Mouse (Mus musculus): ENCODE results near the gene Usp13.

The Usp13 gene

DNA sequence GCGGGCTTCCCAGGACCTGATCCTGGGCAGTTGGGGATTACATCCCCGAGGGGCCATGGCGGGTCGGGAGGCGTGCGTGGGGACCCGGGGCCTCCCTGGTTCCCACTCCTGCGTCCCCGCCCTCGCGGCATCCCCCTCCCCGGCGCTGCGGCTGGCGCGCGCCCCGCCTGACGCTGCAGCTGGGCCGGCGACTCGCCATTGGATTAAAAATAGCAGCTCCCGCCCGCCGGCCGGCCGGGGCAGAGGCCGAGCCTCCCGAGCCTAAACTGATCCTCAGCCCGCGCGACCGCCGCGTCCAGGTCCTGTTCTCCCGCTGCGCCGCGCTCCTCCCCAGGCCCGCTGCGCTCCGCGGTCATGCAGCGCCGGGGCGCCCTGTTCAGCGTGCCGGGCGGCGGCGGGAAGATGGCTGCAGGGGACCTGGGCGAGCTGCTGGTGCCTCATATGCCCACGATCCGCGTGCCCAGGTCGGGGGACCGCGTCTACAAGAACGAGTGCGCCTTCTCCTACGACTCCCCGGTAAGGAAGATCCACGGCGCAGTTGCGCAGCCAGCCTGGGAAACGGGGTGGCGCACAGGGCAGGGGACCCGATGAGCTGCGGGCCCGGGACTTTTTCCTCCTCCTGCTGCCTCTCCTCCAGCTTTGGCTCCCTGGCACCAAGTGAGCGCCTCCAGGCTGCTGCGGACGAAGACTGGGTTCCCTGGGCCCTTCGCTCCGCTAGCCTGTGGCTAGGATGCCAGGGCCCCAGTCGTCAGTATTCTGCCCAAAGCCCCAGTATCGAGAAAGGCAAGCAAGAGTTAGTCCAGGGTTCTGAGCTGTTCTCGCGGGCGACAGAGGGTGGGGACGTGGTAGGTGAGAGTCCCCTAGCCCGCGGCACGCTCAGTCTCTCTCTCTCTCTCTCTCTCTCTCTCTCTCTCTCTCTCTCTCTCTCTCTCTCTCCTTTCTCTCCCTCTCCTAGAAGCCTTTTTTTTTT, at the start of gene Usp13:
TSS of gene Usp13 (plus strand) at position 190 of the 970 bp plus-strand sequence.
- DNase-seq (ENCODE audit: low read depth), result no peak

DNA sequence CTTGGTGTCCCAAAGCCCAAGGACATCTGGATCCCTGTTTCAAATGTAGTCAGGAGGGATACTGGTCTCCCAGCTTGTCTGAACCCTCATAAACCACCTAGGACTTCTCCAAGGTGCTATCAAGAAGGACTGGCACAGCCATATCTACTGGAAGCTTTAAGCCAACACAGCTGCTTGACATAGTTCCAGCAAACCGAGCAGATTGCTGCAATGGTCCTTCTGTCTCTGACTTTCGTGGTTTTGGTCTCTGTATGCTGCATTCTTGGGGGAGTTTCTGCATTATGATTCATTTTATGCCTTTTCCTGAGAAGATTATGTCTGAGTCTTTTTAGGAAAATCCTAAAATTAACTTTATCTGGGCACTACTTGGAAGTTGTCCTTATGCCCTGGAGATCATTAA, 46.6 kb upstream of the Usp13 start:
- no peak for DNase-seq (ENCODE audit: low read depth)

DNA sequence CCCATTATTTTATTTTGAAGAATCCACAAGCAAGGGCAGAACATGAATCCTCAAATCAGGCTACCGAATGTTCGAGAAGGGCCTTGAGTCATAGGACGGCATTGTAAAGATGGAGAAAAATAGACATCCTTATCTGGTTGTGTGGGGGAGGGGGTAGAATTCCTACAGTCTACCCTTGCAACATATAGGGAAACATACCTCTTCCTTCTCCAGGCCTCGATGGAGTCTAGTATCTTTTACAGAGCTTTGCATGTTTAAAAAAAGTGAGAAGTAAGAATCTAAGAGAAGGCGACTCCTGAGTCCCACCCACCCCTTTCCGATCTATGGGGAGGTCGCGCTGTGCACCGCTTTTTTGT, 367 bp upstream of the Usp13 start:
- DNase-seq (ENCODE audit: low read depth), result no peak

DNA sequence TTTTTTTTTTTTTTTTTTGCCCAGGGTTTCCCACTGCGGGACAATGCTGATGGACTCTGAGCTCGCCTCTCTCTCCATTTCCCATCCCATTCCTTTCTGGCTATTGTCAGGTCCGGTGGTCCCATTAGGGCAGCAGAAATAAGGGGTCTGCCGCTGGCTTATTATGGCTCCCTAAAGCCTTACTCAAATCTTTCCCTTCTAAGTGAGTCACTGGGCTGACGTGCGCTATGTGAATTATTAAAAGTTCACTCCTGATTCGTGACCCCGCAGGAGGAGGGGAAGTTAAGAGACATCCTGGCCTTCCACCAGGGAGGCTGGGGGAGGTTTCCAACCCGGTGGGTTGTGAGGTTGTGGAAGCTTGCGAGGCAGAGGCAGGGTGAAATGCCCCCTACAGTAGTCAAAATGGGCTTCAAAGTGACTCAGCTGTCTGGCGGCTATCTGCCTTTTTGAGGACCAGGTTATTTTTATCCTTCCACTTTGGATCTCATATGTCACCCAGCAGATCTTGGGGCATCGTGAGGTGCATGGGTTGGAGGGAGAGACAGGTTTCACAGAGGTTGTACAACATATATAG, 1.1 kb downstream of the Usp13 start:
- DNase-seq (ENCODE audit: low read depth), result no peak

DNA sequence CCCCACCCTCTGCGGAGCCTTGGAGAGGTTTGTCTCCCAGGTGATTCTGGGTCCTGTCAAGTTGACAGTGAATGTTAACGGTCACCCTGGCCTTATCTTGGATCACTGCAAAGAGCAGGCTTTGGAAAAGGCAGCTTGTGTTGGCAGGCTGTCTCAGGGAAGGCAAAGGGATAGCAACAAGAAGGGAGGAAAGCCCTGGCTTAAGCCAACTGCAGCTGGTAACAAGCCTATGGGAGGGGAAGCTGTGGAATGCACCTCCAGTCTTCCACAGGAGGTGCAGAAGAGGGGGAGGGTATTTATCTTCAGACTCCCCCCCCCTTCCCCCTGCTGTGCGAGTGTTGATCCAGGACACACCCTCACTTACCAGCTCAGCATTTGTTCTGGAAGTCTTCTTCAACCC, 5.3 kb downstream of the Usp13 start:
- DNase-seq (ENCODE audit: low read depth), result no peak

DNA sequence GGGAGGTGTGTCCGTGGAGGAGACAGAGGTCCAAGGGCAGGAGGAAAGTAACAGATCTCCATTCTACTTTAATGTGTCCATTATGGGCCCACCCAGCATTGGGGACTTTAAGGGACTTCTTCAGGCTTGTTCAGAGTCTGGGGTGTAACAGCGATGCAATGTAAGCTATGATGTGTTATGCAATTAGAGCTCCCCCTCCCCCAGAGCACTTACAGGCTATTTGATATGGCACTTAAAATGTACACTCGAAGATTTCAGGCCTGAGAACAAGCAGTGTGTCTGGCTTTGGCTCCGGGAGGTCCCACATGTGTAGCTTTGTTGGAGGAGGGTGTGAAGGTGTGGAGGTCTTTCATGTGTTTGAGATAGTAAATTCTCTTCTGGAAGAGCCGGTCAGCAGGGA, 7.6 kb downstream of the Usp13 start:
- DNase-seq (ENCODE audit: low read depth), result no peak

DNA sequence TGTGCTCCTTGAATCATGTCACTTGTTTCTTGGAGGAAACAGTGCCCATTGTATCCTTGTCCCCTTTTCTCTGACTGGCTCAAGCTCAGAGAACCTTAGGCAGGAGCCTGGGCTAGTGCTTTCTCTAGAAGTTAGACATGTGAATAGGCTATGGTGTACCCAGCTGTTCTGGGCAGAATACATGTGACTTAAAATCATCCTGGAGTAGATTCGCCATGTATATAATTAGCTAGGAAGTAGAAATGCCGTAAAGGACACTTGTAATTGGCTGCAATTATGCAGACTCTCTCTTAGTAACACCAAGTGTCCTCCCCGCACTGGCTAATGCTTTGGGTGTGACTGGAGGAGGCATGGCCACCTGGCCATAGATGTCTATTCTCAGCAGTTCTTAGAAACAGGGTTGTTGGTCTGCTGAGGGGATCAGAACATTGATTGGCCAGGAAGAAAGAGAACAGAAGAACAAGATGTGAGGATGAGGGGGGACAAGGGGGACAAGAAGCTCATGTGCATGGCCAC, 8.7 kb downstream of the Usp13 start:
- DNase-seq (ENCODE audit: low read depth), result no peak

DNA sequence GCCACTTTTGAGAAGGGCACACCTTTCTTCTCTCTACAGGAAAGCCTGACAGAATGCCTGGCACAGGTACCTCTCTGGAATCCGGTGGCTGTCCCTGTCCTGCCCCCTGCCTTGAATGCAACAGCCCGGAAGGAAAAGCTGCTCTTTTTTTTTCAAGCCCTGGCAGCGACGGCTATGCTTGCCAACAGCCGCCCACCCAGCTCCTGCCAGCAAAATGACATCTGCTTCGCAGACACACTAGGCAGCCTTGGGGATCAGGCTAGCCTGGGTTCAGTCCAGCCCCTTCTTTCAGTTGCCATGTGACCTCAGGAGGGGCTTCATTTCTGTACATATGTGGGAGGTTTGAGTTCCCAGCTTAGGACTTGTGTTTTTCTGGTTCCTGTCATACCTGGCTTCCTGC, 9.4 kb downstream of the Usp13 start:
- no peak for DNase-seq (ENCODE audit: low read depth)

DNA sequence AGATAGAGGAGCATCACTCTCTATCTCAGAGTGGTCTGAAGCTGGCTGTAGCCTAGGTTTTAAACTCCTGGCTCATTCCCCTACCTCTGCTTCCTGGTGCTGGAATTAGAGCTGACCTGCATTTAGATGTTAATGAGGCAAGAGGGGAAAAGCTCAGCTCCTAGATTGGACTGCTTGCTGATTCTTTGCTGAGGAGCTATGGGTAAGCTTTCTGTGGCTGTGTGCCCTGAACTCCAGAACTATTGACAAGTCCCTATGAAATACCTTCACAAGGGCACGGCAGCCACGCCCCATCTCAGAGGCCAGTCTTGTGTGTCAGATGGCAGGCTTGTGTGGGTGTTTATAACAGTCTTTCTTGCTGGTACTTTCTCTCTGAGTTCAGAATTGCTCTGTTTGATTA, 16.5 kb downstream of the Usp13 start:
- no peak for DNase-seq (ENCODE audit: low read depth)

DNA sequence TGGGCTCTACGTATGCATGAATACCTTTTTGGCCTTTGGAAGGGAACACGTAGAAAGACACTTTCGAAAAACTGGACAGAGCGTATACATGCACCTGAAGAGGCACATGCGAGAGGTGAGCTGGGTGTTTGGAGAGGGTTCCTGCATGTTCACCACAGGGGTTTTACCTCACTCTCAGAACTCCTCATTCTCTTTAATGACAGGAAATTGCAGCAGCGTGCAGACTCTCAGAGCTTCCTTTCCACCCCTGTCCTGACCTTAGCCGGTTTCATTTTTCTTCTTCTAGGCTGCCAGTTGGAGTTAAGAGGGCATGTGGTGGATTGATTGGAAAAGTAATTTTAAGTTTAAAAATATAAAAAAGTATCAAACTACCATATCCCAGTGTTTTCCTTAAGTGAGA, 20.5 kb downstream of the Usp13 start:
- DNase-seq (ENCODE audit: low read depth), result no peak

DNA sequence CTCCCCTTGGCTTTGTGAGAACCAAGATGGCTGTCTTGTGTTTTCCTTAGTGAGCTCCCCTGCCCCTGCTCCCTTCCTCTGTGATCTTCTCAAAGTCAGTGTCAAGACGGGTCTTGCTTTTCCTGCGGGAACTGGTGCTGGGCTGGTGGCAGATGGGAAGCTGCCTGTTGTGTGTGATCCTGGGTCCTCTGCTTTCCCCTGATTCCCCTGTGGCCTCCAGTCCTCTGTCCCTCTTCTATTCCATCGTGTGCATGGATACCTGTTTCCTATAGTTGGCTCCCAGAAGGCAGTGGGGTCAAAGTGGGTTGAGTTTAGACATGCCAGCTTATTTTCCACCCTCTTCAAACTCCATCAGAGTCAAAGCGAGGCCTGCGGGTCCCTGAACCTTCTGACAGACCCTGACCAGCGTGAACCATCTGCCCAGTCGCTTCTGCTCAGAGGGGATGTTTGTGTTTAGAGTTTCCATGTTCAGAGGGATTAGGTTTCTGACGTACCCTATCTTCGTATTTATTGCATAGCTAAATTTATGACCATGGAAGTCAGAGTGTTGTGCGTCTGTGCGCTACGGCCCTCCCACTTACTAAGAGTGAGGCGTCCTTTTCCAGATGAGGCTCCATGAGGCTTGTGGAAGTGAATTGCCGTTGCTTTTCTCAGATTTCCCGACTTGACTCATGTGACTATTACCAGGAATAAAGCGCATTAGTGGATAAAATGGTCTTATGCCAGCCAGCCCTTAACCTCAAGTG, 39.2 kb downstream of the Usp13 start:
- DNase-seq (ENCODE audit: low read depth), result no peak

DNA sequence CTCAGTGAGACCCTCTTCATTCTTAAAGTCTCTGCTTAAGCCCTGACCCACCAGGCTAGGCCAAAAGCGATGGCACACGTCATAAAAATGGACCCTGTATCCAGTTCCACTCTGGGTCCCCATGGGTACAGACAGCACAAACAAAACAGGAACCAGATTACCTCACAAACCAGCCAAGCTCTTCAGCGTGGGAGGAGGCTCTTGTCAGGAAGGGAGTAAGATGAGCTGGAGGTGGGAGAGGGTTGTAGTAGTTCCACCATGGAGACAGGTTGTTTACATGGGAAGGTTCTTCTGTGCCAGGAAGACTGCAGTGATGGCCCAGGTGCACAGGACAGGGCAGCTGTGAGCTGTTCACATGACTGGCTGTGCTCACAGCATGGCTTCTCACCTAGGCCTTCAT, 53.7 kb downstream of the Usp13 start:
- no peak for DNase-seq (ENCODE audit: low read depth)

DNA sequence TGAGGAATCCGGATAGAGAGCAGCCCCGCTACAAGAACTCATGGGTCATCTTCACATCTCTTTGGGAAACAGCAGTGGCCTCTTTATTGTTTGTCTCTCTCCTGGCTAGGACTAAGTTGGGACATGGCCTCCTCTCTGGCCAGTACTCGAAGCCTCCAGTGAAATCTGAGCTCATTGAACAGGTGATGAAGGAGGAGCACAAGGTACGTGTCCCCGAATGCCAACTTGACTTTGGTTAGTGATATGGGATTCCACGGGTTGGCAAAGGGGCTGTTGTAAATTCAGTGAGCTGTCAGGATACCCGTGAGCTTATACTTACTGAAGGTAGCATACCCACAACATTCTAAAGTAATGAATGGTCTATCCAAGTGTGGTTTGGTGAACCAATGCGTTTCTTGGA, 69.0 kb downstream of the Usp13 start:
- DNase-seq (ENCODE audit: low read depth), result no peak

DNA sequence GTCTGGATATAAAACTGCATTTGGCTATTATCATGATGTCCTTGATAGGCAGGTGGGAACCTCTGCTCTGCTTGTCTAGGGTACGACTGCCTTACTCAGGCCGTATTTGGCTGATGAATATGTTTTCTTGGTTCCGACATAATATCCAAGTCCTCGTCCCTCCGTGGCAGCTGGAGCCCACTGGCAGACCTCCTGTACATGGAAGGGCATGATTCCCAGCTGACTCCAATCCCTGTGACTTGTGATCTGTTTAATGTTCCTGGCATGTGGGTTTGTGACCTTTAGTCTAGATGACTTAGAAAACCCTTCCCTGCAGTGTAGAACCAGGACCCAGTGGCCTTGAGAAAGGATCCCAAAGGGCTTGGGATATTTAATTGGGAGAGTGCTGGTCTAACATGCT, 71.5 kb downstream of the Usp13 start:
- DNase-seq (ENCODE audit: low read depth), result no peak

DNA sequence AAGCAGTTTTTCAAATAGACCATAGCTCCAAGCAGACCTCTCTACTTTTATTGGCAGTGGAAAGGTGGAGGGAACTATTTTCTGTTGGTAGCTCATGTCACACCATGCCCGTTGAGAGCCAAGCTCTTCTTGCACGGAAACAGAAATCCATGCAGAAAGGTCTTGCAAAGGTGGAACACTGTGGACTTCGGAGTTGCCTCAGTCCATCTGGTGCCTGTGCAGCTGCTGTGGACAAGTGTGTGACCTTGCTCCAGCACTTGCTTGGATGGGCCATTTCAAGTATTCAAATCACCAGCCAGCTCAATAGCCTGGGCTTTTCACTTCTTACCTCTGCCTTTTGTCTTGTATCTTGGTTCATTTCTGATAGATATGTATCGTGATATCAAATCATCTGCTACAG, 72.8 kb downstream of the Usp13 start:
- no peak for DNase-seq (ENCODE audit: low read depth)

DNA sequence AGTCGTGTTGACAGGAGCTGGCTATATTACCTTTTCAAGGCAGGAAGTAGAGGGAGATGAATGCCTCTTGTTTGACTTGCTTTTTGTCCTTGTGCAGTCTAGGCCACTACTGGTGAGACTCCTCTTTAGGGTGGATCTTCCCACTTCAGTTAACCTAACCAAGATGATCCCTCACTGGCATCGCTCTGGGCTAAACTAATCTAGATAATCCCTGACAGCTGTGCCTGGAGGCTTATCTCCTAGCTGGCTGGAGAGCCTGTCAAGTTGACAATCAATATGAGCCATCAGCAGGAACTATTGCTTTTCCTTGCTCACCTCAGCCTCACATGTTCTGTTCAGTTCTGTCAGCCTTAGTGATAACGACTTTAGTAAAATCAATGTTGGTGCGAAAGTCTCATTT, 86.1 kb downstream of the Usp13 start:
- DNase-seq (ENCODE audit: low read depth), result no peak

DNA sequence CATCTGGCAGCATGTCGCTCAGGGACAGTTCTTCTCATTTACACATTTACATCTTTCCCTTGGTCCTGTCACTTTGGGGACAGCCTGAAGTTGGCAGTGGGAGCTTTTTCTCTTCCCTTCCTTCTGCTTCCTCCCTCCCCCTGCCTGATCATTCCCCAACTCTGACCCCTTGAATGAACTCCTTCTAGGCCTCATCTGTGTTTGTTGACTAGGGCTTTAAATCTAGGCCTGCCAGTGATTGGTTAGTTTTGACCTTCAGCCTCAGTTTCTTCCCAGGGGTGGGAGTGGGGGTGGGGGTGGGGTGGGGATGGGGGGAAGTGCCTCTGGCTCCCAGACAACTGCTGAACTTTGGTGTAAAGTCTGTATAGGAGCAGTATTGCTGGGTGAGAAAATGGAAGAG, 87.3 kb downstream of the Usp13 start:
- DNase-seq (ENCODE audit: low read depth), result no peak

DNA sequence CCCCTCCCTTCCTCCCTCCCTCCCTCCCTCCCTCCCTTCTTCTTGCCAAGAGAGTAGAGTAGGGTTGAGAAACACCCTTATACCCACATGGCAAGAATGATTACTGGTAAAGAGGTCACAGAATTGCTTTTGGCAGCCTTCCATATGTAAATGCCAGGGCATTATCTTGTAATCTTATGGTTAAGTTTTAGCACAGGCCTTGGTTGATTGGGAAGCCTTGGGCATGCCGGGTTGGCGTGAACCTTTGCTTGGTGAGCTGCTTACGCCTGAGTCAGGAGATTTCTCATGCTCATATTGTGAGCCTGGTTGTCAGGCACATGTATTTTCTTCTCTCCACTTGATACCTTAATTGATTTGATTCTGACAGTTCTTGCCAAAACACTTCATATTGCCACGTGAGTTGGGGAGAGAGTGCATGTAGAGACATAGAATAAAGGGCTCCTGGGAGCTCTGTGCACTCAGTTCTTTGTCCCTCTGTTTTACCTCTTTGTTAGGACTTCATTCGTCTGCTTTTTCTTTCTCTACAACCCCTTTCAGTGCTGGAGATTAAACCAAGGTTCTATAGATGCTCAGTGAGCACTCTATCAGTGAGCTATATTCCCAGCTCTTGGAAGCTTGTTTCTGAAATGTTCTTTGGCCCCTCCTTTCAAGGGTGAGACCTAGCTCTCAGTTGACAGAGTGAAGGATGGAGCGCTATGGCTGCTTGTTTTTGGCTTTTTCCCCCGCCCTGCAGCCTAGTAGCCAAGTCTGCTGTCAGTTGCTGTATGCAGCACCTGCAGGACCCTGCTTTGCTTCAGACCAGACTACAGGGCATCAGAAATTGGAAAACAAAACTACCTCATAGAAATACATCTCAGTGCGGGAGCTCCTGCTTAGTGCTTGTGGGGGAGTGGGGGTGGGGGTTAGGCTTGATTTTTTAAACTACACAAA, 88.8 kb downstream of the Usp13 start:
- no peak for DNase-seq (ENCODE audit: low read depth)

DNA sequence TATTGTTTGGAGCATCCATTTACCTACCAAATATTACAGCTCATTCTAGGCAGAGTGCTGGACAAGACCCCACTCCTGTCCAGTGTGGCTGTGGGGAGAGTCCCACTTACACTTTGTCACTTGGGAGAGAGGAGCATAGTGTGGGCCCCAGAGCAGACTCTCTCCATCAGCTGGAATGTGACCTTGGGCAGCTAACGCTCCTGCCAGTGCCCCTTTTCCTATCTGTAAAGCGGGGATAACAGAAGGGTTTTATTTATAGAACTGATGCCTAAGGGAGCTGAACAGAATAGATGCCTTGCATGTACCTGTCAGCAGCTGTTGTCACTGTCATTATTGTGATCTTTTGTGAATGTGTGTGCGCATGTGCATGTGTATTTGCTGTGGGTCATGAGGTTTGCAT, 91.1 kb downstream of the Usp13 start:
- DNase-seq (ENCODE audit: low read depth), result no peak

DNA sequence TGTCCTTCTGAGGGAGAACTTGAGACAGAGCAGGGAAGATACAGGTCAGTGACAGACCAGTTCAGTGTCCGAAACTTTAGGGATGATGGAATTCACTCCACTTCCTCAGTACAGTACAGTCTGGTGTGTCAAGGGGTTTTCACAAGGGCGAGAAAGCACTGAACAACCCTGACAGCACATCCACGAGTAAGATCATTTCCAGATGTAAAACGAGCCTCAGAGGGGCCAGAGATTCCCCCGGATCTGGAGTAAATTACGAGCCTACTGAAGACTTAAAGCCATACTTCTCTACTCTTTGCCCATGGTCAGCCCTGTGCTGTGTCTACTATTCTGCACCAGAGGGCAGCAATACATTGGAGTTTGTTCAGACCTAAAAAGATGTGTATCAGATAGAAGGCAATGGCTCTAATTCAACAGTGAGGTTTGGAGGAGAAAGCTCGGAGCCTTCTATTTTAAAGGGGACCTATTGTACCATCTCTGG, 92.8 kb downstream of the Usp13 start:
- DNase-seq (ENCODE audit: low read depth), result no peak

DNA sequence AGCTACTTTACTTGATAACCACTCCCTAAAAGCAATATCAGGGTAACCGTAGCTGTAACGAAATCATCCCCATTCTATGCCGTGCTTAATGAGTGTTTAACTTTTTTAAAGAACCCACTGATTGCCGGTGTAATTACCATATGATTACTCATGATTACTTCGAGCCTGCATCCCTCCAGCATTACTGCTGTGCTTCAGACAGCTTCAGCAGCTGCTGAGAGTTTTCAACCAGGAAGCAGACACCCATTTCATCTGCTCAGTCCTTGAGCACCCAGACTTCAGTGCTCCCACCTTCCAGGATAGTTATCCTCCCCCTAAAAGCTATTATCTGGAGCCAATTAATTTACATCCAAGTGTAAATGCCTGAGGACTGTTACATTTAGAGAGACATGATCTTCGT, 106.8 kb downstream of the Usp13 start:
- no peak for DNase-seq (ENCODE audit: low read depth)
